Mouse (Mus musculus): ENCODE measurements around the gene Eno2.

- TF ChIP-seq GATA1 (IDR thresholded peaks at IDR 0.05; ENCODE audit: borderline replicate concordance, low read length) = no peak
- TF ChIP-seq FLI1 (IDR thresholded peaks at IDR 0.05; ENCODE audit: low read length) = no peak
Observed at GRCm38 (mm10) chr6:124809052-124809774, 39.7 kb upstream of the Eno2 start.
